Mouse (Mus musculus): Measurements from ENCODE around the gene Haus6. TPM values are rescaled to one million over a fixed set of nuclear protein-coding genes. Genes with fewer than 3 reads are reported as not detected.
"Not testable (repeated sequence)": the region's sequence is repeated elsewhere in the genome, so short reads cannot be mapped to it uniquely, and the experiment has no call there.

Gene Haus6
- 11.5 and 12.0 TPM in 2 replicates for polyA plus RNA-seq (2015; fragmentation: Nextera tagmentation; extraction: Ambion mirVana)

DNA sequence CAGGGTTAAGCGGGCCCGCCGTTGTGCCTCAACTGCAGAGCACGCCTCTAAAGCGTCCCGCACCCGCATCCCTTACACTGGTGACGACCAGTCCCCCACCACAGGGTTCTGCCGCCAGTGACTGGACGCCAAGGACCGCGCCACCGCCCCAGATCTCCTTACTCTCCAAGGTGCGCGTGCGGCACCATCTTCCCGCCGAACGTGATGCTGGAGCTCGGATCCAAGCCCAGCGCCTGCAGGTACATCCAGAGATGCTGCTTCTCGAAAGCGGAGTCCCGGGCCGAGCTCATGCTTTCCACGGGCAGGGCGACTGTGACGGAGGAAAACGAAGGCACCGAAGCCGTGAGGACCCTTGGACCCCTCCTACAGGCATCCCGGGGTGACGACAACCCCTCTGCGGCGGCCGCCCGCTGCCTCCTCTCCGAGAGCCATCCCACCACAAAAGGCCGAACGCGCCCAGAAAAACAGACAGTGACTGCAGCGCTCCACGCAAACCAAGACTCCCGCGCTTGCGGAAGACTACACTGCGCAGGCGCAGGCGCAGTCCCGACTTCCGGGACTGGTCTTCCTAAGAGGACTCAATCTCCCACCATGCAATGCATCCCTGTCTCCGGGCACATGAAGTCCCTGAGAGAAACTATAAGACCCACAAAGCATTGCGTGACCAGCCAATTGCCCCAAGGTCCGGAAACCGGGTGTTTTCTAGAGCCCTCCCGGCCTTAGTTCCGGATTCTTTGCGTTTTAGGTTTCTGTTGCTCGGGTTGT, at the start of gene Haus6:
Gene Haus6 (minus strand): TSS at position 532 of the 765 bp plus-strand sequence.
- under 1% methylated on average over 59 of the region's 59 CpGs for WGBS
- H3K27me3 ChIP-seq = no peaks in the 10 kb centered on the region
- H3K4me2 ChIP-seq (replicated peaks) = peak within 1 kb of the TSS; percentile 87
- H3K27ac ChIP-seq = peak within 1 kb of the TSS; percentile 41
- peak within 1 kb of the TSS; percentile 86 for H3K9ac ChIP-seq (replicated peaks)
- H3K36me3 ChIP-seq = peaks cover under 1% of the 10 kb centered on the region; the same call in 1 of the 2 replicates
- H3K9me3 ChIP-seq = no peaks in the 10 kb centered on the region
- H3K4me3 ChIP-seq (replicated peaks) = peak within 1 kb of the TSS; percentile 88
- H3K4me1 ChIP-seq (replicated peaks) = peaks cover 23% of the 10 kb centered on the region
- ATAC-seq = peak; percentile 100

DNA sequence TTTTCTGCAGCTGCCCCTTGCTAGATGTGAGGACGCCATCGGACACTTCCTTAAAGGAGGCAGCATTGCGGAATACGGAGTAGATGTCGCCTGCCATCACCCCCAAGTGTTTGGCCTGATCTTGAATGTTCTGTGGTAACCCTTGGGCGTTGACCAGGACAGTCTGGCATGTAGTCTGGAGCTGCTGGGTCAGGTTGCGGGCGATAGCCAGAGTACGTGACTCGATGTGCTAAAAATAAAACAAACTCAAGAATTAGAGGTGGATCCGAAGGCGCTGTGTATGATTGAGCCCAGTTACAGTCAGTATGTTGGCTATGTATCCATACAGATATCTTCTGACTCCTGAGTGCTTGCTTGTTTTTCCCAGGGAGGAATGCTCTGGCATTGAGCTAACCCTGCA, 45.3 kb upstream of the Haus6 start:
- Histone ChIP-seq H3K27ac (no peak overlapping the region), H3K36me3 (peaks cover 62% of the 10 kb centered on the region), H3K9me3 (no peaks in the 10 kb centered on the region), H3K27me3 (no peaks in the 10 kb centered on the region), H3K4me2 (replicated peaks) (no peak overlapping the region), H3K9ac (replicated peaks) (no peak overlapping the region), H3K4me3 (replicated peaks) (no peak overlapping the region), H3K4me1 (replicated peaks) (no peaks in the 10 kb centered on the region)
- 98% methylated on average over 12 of the region's 12 CpGs for WGBS
- ATAC-seq = no peak

DNA sequence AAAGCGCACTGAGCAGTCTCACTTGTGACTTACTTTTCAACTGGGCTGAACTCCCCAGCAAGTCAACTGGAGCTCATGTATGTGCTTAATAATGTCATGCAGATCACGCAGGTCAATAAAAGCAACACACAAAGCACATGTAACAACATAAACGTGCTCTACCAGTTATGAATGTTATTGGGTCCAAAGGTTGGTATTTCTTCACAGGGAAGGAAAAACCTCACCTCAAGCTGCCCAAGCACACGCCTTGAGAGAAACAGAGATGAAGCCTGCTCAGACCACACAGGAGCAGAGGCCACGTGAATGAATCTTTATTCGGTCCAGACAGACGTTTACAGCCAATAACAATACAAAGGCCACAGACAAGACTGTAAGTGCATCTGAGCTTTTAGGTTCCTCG, 44.6 kb upstream of the Haus6 start:
- H3K27me3 ChIP-seq; H3K4me1 ChIP-seq (replicated peaks); H3K9ac ChIP-seq (replicated peaks); H3K4me3 ChIP-seq (replicated peaks); H3K9me3 ChIP-seq; ATAC-seq; H3K4me2 ChIP-seq (replicated peaks); H3K27ac ChIP-seq: not testable (repeated sequence)
- WGBS = 95% methylated on average over 8 of the region's 8 CpGs
- peaks cover 55% of the 10 kb centered on the region for H3K36me3 ChIP-seq

DNA sequence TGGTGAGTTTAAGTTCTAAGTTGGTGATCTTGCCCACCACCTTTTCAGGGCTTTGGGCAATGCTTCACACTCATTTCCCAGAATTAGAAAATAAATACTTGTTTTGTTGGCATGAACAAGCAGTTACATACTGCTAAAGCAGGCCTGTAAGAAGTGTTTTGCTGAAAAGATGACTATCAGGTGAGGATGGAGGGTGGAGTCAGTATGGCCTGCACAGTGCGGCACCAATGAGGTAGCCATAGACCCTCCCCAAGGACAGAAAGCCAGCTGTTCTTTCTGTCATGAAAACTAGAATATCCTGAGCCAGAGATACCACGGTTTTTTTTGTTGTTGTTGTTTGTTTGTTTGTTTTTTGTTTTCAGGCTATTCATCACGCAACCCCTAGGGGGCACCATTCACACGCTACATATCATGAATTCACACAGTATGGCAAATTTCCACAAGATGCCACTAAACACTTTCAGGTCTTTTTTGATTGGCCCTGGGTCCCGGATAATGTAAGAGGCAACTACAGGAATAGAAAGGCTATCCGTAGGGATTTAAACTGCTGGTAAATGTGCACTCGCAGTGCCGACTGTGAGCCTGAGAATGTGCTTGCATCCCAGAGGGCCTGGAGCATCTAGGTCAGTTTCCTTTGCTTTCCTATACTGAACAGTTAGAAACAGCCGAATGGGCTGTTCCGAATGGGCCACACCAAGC, 40.0 kb upstream of the Haus6 start:
- no peak for ATAC-seq
- no peak overlapping the region for H3K27ac ChIP-seq
- H3K36me3 ChIP-seq = peaks cover 16% of the 10 kb centered on the region
- no peaks in the 10 kb centered on the region for H3K27me3 ChIP-seq
- no peaks in the 10 kb centered on the region for H3K4me1 ChIP-seq (replicated peaks)
- no peak overlapping the region for H3K9ac ChIP-seq (replicated peaks)
- H3K4me2 ChIP-seq (replicated peaks) = no peak overlapping the region
- H3K4me3 ChIP-seq (replicated peaks) = no peak overlapping the region
- WGBS = 70% methylated on average over 10 of the region's 10 CpGs
- no peaks in the 10 kb centered on the region for H3K9me3 ChIP-seq

DNA sequence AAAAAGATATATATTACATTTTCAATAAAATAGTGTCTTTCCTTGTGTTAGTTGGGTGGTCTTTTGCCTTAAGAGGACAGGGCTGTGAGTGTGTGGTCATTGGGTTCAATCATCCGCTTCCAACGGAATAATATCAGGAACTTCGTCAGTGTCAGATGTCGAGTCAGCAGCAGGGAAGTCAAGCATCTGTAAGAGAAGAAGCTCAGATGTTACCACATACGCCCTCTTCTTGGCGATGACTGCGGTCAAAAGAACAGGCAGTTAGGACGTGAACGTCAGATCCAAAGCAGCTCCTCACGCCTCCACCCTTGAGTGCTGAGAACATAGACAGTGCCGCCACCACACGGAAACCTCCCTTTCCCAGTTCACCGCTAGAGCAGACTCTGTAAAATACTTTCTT, 36.5 kb upstream of the Haus6 start:
- WGBS = 90% methylated on average over 10 of the region's 13 CpGs

DNA sequence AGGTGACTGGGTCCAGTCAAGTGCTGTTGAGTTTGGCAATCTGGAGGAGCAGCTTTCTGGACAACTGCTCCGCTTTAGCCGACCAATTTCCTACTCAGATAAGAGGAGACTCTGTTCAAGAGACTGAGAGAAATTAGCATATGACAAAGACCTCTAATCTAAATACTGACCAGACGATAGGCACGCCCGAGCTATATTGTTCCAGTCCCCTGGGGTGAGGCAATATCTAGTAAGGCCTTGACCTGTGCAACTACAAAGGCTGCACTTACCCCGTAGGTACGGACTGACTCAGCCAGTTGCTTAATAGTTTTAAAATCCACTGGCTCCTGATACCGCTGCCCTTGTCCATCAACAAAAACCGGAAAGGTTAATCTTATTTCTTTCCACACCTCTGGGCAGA, 25.7 kb upstream of the Haus6 start:
- H3K4me1 ChIP-seq (replicated peaks); H3K27me3 ChIP-seq; H3K4me3 ChIP-seq (replicated peaks); ATAC-seq; H3K9me3 ChIP-seq; H3K4me2 ChIP-seq (replicated peaks); H3K9ac ChIP-seq (replicated peaks); H3K36me3 ChIP-seq; H3K27ac ChIP-seq: not testable (repeated sequence)
- 90% methylated on average over 9 of the region's 9 CpGs for whole genome bisulfite sequencing

More for the DNA sequence above, 36.5 kb upstream of the Haus6 start:
- not testable (repeated sequence) for H3K4me2 ChIP-seq (replicated peaks); H3K9ac ChIP-seq (replicated peaks); H3K4me1 ChIP-seq (replicated peaks); H3K9me3 ChIP-seq; ATAC-seq; H3K4me3 ChIP-seq (replicated peaks); H3K36me3 ChIP-seq; H3K27me3 ChIP-seq; H3K27ac ChIP-seq

DNA sequence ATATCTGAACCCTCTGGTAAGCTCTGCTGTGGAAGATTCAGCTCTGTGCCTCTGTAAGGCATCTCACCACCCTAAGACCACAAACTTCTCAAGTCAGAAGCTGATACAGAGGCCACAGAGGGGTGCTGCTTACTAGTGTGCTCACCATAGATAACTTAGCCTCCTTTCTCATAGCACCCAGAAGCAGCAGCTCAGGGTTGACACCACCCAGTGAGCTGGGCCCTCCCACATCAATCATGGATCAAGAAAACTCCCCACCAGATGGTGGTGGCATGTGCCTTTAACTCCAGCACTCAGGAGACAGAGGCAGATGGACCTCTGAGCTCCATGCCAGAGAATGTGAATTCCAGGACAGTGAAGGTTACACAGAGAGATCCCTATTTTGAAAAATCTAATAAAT, 23.0 kb upstream of the Haus6 start:
- not testable (repeated sequence) for H3K27me3 ChIP-seq; H3K9ac ChIP-seq (replicated peaks); ATAC-seq; H3K36me3 ChIP-seq; H3K9me3 ChIP-seq; H3K4me3 ChIP-seq (replicated peaks); H3K4me1 ChIP-seq (replicated peaks); H3K27ac ChIP-seq; H3K4me2 ChIP-seq (replicated peaks)

DNA sequence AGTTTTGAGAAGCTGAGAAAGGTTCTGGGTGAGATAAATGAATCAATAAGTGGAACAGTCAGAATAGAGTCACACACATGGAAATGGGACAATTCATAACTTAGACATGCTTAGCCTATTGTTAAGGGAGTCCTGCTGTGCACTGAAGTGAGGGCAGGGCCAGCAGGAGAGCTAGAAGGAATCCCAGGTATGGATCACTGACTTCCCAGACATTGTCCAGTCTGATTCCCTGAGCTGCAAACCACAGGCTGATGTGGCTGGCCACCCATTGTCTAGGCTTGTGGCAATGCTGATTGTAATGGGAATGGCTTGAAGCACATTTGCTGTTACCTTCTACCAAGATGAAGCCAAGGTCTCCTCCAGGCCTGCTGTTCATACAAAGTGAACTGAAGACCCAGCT, 22.5 kb upstream of the Haus6 start:
- H3K4me1 ChIP-seq (replicated peaks); H3K27me3 ChIP-seq; H3K9ac ChIP-seq (replicated peaks); H3K4me2 ChIP-seq (replicated peaks); H3K27ac ChIP-seq; H3K36me3 ChIP-seq; H3K9me3 ChIP-seq; ATAC-seq; H3K4me3 ChIP-seq (replicated peaks): not testable (repeated sequence)

DNA sequence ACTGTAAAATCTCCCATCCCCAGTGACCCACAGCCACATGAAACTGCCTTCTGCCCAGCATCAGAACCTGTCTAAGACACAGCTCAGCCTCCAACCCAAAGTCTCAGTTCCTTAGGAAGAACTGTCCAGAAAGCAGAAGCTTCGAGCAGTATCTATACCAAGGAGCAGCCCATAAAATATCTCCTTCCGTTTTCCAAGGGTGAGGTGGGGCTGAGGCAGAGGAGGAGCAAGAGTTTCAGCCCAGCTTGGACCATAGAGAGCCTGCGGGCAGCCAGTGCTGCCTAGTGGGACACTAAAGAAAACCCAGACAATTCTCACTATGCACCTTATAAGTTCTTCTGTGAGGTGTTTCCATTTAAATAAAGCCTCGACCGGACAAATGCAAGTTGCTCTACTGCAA, 20.7 kb upstream of the Haus6 start:
- H3K4me1 ChIP-seq (replicated peaks); H3K4me3 ChIP-seq (replicated peaks): not testable (repeated sequence)
- WGBS = 66% methylated on average over 5 of the region's 5 CpGs

DNA sequence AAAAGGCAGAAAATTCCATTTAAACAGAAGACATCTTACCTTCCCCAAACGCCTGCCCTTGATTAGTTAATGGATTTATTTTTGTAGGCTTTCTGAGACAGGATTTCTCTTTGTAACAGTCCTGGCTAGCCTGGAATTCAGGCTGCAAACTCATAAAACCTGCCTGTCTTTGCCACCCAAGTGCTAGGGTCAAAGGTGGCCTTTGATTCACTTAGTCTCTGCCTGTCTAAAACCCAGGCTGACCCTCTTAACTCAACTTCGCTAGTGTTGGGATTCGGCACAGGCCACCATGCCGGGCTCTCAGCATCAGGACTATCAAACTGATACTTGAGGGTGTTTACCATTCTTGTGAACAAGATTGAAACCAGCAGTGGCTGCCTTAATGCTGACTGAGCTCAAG, 20.0 kb upstream of the Haus6 start:
- H3K27ac ChIP-seq = no peak overlapping the region
- H3K9ac ChIP-seq (replicated peaks) = no peak overlapping the region
- H3K27me3 ChIP-seq = no peaks in the 10 kb centered on the region
- no peaks in the 10 kb centered on the region for H3K9me3 ChIP-seq
- no peak overlapping the region for H3K4me3 ChIP-seq (replicated peaks)
- ATAC-seq = no peak
- WGBS = 73% methylated on average over 4 of the region's 4 CpGs
- no peak overlapping the region for H3K4me2 ChIP-seq (replicated peaks)
- H3K36me3 ChIP-seq = no peaks in the 10 kb centered on the region
- H3K4me1 ChIP-seq (replicated peaks) = no peaks in the 10 kb centered on the region

More for the DNA sequence above, 20.7 kb upstream of the Haus6 start:
- H3K36me3 ChIP-seq; H3K9ac ChIP-seq (replicated peaks); H3K27me3 ChIP-seq; H3K4me2 ChIP-seq (replicated peaks); H3K27ac ChIP-seq; H3K9me3 ChIP-seq; ATAC-seq: not testable (repeated sequence)

DNA sequence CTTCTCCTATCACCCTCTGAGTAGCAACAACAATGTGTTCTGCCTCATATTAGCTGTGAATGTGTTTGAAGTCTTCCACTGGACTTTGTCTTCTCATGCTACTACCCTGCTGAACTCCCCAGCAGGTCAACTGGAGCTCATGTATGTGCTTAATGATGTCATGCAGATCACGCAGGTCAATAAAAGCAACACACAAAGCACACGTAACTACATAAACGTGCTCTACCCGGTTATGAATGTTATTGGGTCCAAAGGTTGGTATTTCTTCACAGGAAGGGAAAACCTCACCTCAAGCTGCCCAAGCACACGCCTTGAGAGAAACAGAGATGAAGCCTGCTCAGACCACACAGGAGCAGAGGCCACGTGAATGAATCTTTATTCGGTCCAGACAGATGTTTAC, 14.6 kb upstream of the Haus6 start:
- not testable (repeated sequence) for H3K36me3 ChIP-seq; H3K9me3 ChIP-seq; H3K9ac ChIP-seq (replicated peaks); H3K4me1 ChIP-seq (replicated peaks); H3K27me3 ChIP-seq; ATAC-seq; H3K27ac ChIP-seq; H3K4me3 ChIP-seq (replicated peaks); H3K4me2 ChIP-seq (replicated peaks)
- 89% methylated on average over 7 of the region's 7 CpGs for WGBS

DNA sequence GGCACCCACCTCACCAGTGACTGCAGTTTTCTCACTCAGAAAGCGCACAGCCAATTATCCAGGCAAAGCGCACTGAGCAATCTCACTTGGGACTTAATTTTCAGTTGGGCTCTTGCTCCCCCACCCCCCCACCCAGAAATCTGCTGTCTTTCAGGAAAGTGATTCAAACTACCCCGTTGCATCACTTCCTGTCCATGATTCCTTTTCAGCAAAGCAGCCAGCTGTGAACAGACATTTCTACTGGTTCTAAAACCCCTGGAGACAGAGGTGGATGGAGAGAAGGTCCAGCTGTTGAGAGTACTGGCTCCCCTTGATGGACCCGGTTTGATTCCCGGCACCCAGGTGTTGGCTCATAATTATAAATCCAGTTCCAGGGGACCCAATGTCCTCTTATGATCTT, 13.6 kb upstream of the Haus6 start:
- H3K4me2 ChIP-seq (replicated peaks) = no peak overlapping the region
- no peak for ATAC-seq
- no peak overlapping the region for H3K9ac ChIP-seq (replicated peaks)
- WGBS = 89% methylated on average over 5 of the region's 5 CpGs
- no peaks in the 10 kb centered on the region for H3K27me3 ChIP-seq
- H3K4me1 ChIP-seq (replicated peaks) = no peaks in the 10 kb centered on the region
- no peaks in the 10 kb centered on the region for H3K9me3 ChIP-seq
- H3K36me3 ChIP-seq = no peaks in the 10 kb centered on the region
- H3K4me3 ChIP-seq (replicated peaks) = no peak overlapping the region
- no peak overlapping the region for H3K27ac ChIP-seq

DNA sequence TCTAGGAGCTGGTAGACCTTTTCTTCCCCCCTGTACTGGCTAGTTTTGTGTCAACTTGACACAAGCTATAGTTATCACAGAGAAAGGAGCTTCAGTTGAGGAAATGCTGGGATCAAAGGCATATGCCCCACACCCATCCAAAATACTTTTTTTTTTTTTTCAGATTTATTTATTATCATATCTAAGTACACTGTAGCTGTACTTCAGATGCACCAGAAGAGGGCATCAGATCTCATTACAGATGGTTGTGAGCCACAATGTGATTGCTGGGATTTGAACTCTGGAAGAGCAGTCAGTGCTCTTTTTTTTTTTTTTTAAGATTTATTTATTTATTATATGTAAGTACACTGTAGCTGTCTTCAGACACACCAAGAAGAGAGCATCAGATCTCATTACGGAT, 10.7 kb upstream of the Haus6 start:
- not testable (repeated sequence) for ATAC-seq; H3K4me2 ChIP-seq (replicated peaks); H3K4me1 ChIP-seq (replicated peaks); H3K27me3 ChIP-seq; H3K27ac ChIP-seq; H3K36me3 ChIP-seq; H3K9me3 ChIP-seq; H3K4me3 ChIP-seq (replicated peaks); H3K9ac ChIP-seq (replicated peaks)
- 92% methylated on average over 1 of the region's 1 CpGs for WGBS
